Mouse (Mus musculus) kidney, postnatal 10 days (tissue): Measurements from ENCODE around the gene Nsa2.

Experiments used
- DNase-seq: peaks from one replicate; pipeline ENCODE4 v3.0.0; 2021; ENCODE audit warnings: mixed read lengths

The Nsa2 gene

DNA sequence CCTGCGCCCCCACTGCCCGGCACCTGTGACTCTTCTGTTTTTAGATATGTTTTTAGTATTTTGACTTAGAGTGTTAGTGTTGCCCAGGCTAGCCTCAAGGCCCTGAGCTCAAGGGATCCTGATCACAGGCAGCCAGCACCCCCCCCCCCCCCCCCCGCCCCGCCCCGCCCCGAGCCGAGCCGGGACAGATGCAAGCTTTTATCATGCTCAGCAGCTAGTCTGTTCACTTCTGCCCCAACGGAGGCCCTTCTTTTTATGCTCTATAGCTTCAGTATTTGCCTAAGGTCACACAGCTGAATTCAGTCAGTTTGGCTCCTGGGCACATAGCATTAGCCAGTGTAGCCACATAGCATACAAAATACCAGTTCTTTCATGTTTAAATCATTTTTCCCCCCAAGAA is 51.4 kb downstream of the Nsa2 start:
- no peak for DNase-seq

DNA sequence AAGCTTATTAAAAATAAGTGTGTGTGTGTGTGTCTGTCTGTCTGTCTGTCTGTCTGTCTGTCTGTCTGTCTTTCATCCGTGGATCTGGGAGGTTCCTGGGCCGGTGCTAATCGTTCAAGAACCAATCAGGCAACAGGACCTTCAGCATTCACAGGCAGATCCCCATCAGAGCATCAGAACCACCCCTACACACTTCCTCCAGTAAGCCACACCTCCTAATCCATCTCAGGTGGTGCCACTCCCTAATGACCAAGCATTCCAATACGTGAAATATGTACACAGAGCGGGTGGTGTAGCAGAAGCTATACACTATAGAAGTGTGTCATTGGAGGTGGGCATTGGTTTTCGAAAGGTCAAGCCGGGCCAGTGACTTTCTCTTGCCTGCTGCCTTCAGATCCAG is 55.3 kb downstream of the Nsa2 start:
- no peak for DNase-seq

DNA sequence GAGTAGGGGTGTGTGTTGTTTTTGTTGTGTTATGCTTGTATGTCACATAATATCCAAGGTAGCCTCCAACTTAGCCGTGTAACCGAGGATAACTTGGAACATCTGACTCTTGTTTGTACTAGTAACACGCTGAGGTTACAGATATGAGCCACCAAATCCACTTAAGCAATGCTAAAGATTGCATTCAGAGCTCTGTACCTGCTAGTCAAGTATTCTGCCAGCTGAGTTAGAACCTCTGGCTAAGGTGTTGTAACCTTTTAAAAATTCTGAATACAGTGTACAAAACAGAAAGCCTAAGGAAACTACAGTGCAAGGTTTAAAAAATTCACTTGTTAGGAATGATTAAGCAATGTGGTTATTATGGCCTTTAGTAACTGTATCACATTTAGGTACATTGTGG is 57.1 kb downstream of the Nsa2 start:
- DNase-seq: no peak

DNA sequence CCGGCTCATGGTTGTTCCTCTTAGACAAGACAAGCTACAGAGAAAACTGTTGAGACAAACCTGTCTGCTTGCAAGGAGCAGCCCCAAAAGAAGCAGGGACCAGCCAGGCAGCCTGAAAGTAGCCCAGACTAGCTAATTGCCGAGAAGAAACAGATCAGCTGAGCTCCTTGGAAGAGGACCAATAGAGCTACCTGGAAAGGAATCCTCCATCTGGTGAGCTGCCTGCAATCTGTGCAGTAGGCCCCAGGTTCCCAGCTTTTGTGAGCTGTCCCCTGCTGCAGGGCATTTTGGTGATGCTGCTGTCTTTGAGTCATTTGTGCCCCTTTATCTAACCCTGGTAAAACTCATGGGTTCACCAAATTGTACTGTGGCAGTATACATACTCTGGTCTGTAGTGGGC is 57.5 kb downstream of the Nsa2 start:
- DNase-seq: no peak
